Mouse (Mus musculus) urinary bladder, postnatal 36 days (tissue): ENCODE measurements at regions not wholly inside any gene's neighbourhood (a gene's known extent, or its start where the extent isn't known, plus 50 kb on each side); places are given as distances from the start of the nearest gene placed in this dataset.

Experiments used
- DNase-seq, 2 experiments: peaks; one replicate each; pipeline ENCODE4 v3.0.0; 2022; ENCODE audit warnings: low spot score in 2 of 2, mixed read lengths in 1 of 2

DNA sequence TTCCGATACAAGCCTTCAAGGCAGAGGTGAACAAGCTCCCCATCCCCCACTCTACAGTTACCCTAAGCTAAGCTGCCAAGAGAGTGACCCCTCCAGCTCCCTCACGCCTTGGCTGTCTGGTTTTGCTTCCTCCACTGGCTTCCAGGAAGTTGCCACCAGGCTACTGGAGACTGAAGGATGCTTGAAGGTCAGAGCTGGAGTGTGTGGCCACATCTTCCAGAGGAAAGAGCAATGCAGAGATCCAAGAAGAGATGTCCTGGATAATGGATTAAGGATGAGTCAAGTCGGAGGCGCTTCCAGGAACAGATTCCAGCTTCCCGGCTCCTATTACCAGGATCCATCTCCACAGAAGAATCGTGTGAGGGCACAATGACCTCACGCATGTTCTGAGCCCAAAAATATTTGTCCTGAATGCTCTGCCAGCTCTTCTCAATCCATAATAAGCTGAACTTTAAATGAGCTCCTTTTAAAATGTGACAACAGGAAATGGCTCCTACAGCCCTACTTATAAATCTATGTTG is 318.5 kb downstream of the Qk start:
- peak; percentile 1 to 24 for DNase-seq

DNA sequence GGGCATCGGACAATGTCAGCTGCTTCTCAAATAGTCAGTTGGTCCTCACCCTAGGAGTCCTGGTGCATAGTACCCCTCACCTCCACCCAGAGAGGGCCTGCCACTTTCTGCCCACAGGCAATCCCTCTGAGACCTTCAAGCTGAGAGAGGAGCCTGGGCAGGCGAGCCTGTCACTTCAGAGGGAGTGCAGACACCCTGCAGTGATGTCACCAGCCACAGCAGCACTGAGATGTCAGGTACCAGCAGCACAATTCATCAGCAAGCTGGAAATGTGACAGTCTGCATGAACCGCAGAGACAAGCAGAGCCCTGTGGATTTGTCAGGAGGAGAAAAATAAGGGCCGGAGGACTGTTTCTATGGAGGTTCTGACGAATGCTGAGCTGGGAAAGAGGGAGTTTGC is 324.3 kb downstream of the Qk start:
- no peak for DNase-seq

DNA sequence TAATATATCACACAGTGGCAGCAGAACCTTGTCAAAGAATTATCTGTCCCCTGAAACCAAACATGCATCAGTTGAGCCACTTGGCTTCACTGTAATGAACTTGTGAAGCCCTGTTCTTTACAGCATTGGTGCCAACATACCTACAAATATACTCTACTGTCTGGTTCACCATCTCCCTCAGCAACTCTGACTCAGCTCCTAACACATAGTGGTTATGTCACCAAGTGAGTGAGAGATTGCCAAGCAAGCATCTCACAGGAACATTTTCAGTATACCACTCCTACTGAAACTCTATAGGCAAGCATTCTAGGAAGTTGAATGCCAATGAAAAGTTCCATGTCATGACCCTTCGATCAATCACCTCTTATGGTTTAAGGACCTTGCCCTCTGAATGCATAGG is 321.2 kb upstream of the Pabpc6 start:
- no peak for DNase-seq

DNA sequence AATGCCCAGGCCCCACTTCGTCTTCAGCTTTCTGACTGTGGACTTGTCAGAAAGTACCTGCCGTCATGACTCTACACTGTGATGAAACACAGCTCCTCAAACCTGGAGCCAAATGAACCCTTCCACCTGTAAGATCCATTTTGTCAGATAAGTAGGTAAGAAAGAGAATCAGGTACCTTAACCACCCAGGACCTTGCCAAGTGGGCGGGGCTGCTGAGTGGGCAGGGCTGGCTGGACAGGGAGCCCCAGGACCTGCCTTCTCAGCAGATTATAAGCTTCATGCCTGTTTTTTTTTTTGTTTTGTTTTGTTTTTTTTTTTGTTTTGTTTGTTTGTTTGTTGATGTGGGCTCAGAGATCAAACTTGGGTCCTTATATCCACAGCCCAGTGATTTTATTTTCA is 311.8 kb upstream of the Pabpc6 start:
- no peak for DNase-seq

DNA sequence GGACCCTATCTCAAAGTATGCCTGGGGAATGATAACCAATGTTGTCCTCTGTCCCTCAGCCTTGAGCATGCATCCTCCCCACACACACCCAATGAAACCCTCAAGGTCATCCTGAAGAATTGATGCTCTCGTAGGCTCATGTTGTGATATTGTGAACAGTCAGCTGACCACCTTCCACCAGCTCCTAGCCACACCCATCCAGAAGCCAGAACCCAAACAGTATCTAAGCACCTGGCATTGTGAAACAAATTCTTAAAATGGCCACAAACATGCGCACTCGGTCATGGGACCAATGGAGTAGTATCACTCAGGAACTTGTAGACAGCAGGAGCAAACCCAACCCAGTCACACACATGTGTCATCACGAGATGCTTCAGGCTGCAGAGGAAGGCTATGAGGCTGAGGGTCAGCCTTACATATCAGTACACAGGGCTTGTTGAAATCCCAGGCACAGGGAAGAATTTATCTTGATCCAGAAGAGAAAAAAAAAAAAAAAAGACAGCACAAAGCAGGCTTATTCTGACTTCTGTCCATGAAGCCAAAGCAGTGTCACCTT is 307.4 kb upstream of the Pabpc6 start:
- DNase-seq = no peak

DNA sequence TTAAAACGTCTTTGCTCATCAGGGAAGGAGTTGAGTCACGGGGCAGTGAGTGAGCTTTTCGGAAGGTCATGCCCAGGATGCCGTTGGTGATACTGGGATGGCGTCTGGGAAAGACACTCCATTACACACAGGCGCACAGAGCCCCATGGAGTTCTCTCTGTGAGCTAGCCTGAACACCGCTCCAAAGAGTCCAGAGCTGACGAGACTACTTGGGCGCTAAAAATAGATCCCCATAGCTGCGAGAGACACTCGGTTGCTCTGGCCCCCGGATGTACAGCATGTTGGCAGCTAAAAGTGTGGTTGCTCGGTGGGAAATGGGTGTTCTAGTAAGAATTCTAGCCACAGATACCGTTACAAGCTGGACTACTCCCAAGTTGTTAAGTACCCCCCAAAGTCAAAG is 306.5 kb upstream of the Pabpc6 start:
- DNase-seq = no peak

DNA sequence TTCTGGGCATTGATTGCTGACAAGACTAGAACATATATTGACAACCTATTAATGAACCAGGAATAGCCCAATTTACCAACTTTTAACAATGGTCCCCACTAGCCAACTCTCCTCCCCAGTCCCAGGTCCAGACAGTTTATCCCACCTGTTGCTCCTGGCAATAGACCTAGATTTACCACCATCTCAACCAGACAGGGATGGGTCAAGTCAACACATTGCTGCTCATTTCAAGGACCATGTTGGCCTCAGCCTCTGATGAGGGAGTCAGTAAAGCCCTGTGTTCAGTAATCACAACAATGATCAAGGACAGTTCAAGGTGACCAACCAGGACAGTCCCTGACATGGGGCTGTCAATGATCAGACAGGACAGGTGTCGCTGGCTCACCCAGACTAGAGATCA is 305.6 kb upstream of the Pabpc6 start:
- no peak for DNase-seq

DNA sequence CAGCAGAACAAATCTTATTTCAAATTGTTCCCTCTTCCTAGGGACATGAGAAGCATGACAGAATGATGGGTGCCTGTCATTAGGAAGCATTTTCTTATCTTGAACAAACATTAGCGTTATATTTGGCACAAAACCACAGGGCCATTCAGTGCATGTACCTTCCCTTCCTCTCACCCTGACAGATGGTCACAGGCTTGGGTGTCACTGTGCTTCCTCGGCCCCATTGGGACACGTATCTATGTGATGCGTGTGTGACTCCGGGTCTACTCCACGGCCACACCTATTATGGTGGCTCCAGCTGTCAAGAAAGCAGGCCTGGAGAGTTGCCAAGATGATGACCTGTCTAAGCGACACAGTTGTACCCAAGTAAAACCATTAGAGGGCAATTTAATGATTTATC is 298.5 kb upstream of the Pabpc6 start:
- no peak for DNase-seq

DNA sequence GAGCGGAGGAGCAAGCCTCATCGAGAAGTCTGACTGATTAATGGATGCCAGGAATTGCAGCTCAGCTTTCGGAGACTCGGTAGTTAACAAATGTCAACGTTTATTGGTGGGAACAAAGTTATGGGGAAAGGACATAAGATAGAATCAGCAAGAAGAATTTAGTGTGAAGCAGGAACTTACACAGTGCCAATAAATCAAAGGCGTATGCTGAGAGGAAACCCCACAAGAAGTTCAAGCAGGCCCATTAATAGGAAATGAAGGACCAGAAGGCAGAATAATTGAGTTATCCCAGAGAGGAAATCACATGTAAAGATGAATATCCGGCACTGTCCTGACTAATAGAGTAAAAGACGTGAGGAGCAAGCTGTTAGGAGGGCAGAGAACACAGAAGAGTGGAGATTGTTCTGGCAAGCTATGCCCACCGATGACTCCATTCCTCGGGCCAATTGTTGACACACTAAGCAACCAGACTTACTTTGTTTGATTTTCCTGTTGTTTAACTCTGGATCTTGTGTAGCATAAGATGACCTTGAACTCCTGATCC is 293.4 kb upstream of the Pabpc6 start:
- no peak for DNase-seq

DNA sequence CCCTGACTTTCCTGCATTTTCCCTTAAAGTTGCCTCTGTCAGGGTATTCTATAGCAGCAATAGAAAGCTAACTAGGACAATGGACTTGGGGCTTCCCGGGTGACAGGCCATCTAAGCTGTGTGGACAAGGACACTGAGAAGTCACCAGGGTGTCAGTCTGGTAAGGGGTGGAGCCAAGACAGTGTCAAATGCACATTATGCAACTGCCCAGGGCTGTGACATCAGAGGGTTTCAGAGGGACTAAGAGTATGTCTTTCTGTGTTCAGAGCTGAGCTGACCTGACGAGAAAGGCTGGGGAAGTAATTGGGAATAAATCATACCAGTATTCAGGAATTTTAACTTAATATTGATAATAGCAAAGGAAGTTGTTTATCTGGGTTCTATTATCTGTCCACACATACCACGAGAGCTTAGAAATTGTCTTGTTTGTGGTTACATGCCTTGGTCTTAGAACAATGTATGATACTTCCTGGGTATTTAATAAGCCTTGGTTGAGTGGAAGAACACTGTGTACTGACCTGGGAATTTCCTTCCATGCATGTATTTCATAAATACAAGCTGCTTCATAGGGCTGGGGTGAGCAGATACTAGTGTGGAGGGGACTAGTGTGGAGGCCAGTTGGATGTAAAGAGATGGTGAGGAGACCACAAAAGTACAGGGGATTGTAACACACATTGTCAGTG is 279.6 kb upstream of the Pabpc6 start:
- DNase-seq = no peak

DNA sequence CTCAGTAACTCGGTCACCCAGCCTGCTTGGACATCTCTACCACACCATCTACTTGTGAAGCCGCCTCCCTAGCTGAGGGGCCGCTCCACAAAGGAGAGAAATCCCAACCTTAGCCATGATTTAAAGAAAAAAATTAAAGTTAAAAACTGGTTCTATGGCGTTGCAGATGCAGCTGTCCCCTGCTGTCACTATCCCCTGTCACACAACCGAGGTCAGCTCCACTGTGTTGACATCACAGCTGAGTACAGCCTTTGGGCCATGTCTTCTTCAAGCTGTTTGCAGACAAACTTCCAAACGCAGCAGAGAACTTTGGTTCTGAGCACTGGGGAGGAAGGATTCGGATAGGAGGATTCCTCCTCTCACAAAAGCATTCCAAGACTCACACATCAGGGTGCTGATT is 278.1 kb upstream of the Pabpc6 start:
- DNase-seq = no peak

DNA sequence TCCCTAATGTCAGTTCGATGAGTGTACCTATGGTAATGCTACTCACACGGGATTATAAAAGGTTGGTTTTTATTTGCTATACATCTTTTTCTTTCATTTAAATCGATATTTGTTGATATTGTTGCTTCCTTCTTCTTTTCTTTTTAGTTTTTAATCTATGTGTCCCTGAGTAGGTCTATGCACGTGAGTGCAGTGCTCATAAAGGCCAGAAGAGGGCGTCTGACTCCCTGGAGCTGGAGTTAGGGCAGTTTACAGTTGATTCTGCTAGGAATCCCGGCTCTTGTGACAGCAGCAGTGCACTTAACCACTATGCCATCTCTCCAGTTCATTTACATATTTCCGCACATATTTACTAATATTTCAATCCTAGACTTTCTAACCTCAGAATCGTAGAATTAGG is 275.0 kb upstream of the Pabpc6 start:
- DNase-seq = no peak

DNA sequence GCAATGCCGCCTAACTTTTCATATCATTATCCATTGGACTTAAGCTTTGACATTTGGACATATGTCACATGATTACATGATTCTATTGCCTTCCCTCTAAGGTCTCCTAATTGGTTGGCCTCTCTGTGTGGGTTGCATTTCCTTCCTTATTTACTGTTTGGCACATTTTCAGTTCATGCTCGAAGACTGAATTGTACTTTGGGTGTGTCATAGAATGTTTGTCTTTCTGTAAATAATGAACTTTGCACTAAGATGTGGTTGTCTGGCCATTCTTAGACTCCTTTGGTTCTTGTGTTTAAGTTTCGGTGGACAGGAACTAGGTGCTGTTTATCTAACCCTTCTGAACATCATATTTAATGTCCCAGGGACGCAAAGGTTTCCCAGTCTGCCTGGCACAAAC is 272.7 kb upstream of the Pabpc6 start:
- no peak for DNase-seq

DNA sequence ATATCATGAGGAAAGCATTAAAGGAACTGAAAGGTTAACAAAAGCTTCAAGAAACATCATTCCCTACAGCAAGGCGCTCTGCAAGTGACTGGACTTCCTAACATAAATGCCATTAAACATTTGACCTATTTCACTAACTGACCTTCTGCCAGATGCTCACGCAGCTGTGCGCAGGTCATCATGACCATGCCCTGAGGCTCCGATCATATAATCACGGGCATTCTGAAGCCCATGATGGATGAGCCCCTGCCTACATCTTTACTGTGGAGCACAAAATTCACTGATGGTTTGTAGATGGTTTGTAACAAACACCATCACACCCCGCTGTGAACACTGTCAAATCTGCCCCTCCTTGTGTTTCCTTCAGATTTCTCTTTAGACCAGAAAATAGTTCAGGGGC is 270.1 kb upstream of the Pabpc6 start:
- no peak for DNase-seq

DNA sequence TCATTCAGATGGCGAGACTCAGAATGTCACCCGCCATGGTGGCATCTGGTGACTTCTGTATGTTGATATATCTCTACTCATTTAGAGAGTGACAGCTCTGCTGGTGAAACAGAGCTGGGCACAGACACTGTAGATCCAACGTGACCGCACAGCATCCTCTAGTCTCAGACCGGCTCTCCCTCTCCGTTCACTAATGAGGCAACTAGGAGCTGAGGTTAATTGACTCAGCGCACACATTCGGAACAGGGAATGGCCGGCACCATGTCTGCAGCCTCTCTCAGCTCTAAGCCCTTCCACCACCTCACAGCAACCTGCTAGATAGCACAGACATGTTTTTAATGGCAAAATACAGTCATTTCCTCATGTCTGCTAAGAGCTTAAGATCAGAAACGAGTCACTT is 268.9 kb upstream of the Pabpc6 start:
- DNase-seq = no peak

DNA sequence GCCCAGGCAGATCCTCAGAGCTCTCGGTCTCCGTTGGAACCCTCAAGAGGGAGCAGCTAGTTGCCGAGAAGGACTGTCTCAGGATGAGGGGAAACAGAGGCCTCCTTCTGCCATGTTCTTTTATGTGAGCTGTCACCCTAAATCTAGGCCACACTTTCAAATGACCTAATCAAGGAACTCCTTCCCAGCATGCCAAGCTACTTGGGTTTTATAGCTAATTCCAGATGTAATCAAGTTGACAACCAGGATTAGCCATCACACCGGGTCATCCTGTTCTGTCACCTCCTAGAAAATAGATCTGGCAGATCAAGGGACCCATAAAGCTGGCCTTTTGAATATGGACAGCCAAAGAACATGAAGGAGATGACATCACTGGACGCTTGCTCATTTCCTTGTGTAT is 267.7 kb upstream of the Pabpc6 start:
- DNase-seq = no peak

DNA sequence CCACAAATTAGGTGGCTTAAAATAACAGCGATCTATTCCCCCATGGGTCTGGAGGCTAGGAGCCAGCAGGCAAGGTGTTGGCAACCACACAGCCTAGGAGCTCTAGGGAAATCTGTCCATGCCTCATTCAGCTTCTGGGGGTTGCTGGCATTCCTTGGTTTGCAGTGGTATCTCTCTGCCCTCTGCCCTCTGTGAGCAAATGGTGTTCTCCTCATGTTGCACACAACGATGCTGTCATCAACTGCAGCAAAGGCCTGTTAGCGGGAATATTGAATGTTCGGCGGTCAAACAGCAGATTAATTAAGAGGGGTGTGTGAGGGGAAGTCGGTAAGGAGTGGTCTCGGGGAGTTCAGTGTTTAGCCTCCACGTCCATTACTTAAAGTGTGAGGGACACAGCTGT is 262.7 kb upstream of the Pabpc6 start:
- no peak for DNase-seq

DNA sequence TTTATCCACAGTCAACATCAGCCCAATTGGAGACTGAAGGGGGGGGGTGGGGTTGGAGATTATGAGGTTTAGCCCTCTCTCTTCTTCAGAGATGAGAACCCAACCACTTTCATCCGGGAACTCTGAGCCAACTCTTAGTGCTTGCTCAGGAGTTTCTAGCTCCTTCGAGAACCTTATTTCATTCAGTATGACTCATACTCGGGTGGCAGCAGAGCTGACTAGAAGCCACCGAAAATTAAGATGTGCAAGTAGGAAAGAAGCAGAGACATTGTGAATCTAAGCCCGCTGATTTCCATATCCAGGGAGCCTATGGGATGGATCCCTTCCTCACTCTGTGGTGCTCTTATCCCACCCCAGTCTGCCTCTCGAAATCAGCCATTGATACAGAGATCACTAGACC is 262.0 kb upstream of the Pabpc6 start:
- DNase-seq = no peak

DNA sequence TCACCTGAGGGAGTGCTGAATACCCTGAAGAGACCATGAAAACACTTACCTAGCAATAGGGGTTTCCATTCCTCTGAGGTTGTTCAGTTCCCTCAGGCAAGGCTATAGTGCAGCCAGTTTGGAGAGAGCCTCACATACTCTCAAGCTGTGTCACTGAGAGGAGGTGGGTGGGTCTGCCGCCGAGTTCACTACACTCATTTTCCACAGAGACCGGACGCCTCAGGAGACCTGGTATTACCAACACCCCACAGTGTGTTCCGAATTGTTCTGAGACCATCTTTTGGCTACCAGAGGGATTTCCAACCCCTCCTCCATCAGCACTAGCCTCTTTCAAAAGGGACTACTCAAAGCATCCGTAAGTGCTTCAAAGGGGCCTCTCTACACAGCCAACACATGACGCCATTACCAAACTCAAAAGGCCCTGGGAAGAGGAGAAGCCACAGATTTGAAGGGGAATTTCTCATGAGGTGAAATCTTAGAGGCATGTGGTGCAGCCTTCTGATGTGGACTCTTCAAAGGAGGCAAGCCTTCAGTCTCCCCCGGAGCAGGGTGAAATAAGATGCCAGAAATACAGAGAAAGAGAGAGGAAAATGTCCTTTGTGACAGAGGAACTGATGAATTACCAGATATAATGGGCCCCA is 260.1 kb upstream of the Pabpc6 start:
- DNase-seq = no peak

DNA sequence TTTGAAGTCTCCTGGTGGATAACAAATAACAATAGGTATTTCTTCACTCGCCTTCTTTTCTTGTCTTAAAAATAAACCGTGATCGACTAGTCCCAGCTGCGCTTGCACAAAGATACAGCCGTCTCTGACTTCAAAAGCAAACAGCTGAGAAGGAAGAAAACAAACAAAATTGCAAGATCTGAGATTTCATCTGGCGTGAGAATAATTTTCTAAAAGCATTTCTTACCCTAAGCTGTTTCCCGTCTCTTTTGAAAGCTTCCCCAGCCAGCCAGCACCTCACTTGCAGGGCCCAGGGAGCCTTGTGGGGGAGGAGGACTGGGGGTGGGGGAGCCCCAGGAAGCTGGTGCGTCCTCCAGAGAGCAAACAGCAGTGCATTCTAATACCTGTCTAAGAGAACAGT is 258.2 kb upstream of the Pabpc6 start:
- DNase-seq = no peak

DNA sequence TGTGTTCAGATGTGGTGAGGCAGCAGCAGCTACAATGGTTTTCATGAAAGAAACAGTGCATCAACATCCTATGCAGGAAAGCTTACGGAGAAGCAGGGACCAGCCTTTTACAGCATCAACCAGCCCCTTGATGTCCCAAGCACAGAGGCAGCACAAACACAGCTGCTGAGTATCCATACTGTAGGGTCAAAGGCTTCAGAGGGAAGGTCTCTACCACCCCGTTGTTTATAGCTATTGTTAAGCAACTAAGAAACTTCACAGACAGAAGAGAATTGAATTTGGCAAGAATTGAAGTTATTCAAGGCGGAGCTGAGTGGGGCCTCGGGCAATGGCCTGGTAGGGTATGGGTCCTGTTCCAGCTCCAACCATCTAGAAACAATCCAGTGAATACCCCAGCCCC is 256.8 kb upstream of the Pabpc6 start:
- no peak for DNase-seq

DNA sequence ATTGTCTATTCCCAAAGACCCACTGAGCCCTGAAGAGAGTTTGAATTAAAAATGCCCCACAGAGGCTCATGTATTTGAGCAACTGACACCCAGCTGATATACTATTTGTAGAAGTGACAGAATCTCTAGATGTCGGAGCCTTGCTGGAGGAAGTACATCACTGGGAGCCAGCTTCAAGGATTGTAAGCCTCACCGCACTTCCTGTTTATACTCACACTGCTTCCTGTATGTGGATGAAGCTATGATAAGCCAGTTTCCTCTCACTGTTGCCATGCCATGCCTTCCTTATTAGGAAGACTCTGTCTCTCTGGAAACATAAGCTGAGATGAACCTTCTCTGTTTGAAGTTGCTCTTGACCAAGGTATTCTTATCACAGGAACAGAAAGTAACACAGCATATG is 251.8 kb upstream of the Pabpc6 start:
- no peak for DNase-seq

DNA sequence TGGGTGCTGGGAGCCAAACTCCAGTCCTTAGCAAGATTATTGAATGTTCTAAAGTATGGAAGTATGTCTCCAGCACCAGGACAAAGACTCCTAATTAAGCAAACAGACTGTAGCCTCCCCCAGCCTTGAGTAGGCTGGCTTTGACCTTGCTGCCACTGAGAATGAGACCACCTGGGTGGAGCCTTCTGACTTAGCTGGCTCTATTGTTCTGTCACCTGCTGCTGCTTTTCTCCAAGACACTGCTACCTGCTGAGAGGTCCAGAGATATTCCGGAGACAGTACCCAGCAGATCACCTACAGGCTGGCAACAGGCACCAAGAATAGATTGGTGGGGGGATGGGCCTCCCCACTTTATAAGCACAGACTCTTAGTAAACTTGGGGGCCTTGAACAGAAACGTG is 247.5 kb upstream of the Pabpc6 start:
- DNase-seq = no peak
